Mouse (Mus musculus) erythroblast, embryonic 14.5 days (primary cell): ENCODE results near the gene Pam.

Experiments used
- GATA1 ChIP-seq: IDR thresholded peaks from 2 replicates; pipeline ENCODE4 v1.6.1; 2012; ENCODE audit warnings: low read length, inconsistent platforms, mixed read lengths
- TAL1 ChIP-seq: IDR thresholded peaks from 3 replicates; pipeline ENCODE4 v1.6.1; 2012; ENCODE audit warnings: low read length, inconsistent platforms, mixed read lengths

DNA sequence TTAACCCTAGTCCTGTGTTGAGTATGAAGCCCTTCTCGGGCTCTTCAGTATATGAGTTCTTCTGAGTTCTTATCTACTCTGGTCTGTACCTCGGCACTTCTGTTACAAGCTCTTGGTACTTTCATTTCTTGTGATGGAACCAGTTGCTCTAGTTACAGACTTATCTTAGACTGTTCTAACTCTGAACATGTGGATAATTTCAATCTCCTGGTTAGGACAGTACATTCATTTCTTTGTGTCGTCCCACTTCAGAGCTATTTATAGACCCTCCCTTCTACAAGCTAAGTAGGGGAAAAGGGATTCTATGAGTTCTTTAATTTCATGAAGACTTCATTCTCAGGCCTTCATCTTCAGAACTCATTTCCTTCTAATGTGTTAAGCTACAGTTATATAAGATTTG is 307.8 kb downstream of the Pam start:
- TF ChIP-seq GATA1, result no peak
- no peak for TF ChIP-seq TAL1
